Mouse (Mus musculus) spleen, postnatal 4 days (tissue): ENCODE results near the gene Drg1.

Experiments used
- DNase-seq, 2 experiments: peaks; one replicate each; pipeline ENCODE4 v3.0.0; 2022; ENCODE audit warnings: low spot score in 2 of 2

The Drg1 gene

GRCm38 (mm10) chr11:3266079-3266685 lies at the start of gene Drg1:
Gene Drg1, minus strand, starts transcription at chr11:3266415.
- peak; percentile 92 to 97 for DNase-seq

- peak; percentile 44 to 72 for DNase-seq
These were observed 47.9 kb upstream of the Drg1 start for GRCm38 (mm10) chr11:3314148-3314547.

GRCm38 (mm10) chr11:3313294-3313693 lies 47.1 kb upstream of the Drg1 start:
- DNase-seq = peak in 1 of 2 experiments; percentile 56

GRCm38 (mm10) chr11:3311586-3312347 lies 45.6 kb upstream of the Drg1 start:
- DNase-seq = no peak

- DNase-seq = peak in 1 of 2 experiments; percentile 60
These were observed 44.8 kb upstream of the Drg1 start for GRCm38 (mm10) chr11:3310789-3311585.

GRCm38 (mm10) chr11:3309884-3310283 lies 43.7 kb upstream of the Drg1 start:
- no peak for DNase-seq

GRCm38 (mm10) chr11:3307875-3308274 lies 41.7 kb upstream of the Drg1 start:
- DNase-seq = no peak

GRCm38 (mm10) chr11:3305821-3306220 lies 39.6 kb upstream of the Drg1 start:
- no peak for DNase-seq

- no peak for DNase-seq
These were observed 36.6 kb upstream of the Drg1 start for GRCm38 (mm10) chr11:3302792-3303191.

- no peak for DNase-seq
These were observed 36.2 kb upstream of the Drg1 start for GRCm38 (mm10) chr11:3302385-3302784.

- no peak for DNase-seq
These were observed 34.9 kb upstream of the Drg1 start for GRCm38 (mm10) chr11:3301075-3301474.

- DNase-seq = no peak
These were observed 32.6 kb upstream of the Drg1 start for GRCm38 (mm10) chr11:3298813-3299185.

GRCm38 (mm10) chr11:3297871-3298812 lies 31.9 kb upstream of the Drg1 start:
- no peak for DNase-seq

GRCm38 (mm10) chr11:3296056-3296455 lies 29.8 kb upstream of the Drg1 start:
- DNase-seq = no peak

GRCm38 (mm10) chr11:3294641-3295040 lies 28.4 kb upstream of the Drg1 start:
- DNase-seq = no peak

GRCm38 (mm10) chr11:3293361-3293760 lies 27.1 kb upstream of the Drg1 start:
- DNase-seq = no peak

- no peak for DNase-seq
These were observed 26.6 kb upstream of the Drg1 start for GRCm38 (mm10) chr11:3292711-3293249.

GRCm38 (mm10) chr11:3292062-3292421 lies 25.8 kb upstream of the Drg1 start:
- DNase-seq = peak; percentile 70 to 84

- DNase-seq = peak; percentile 37 to 79
These were observed 25.3 kb upstream of the Drg1 start for GRCm38 (mm10) chr11:3291311-3292061.

- peak; percentile 61 to 85 for DNase-seq
These were observed 24.6 kb upstream of the Drg1 start for GRCm38 (mm10) chr11:3290640-3291310.
